Mouse (Mus musculus): Measurements from ENCODE around the gene Trim38.

Trim38 gene

DNA sequence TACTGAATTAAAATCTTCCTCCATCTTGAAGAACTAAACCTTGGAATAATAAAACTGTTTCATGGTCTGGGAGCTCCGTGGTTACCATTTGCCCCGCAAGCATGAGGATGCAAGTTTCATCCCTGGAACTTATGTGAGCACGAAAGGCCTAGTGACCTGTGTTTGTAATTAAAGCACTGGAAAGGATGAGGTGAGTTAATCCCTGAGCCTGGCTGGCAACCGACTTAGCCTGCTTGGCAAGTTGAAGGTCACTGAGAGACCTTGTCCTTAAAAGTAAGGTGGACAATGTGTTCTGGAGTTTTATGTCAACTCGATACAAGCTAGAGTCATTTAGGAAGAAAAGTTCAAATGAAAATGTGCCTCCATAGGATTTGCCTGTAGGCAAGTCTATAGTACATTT lies 65.1 kb downstream of the Trim38 start:
- no peak for DNase-seq (ENCODE audit: extremely low spot score, low spot score)

DNA sequence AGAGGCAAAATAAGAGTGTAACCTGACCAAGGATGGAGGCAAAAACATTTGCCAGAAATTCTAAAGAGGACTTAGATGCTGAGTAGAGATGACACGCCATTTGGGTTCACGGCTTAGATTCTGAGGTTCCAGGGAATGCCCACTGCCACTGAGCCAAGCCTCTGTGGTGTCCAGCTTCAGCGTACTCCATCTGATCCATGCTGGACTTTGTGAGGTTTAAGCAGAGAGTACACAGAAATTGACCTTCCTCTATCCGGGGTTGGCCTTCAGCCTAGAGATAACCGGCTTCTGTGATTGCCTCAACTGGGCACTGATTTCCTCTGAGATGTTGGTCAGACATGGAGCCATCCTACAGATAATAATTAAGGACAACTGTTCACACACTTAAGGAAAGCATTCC lies 66.9 kb downstream of the Trim38 start:
- no peak for DNase-seq (ENCODE audit: extremely low spot score, low spot score)

DNA sequence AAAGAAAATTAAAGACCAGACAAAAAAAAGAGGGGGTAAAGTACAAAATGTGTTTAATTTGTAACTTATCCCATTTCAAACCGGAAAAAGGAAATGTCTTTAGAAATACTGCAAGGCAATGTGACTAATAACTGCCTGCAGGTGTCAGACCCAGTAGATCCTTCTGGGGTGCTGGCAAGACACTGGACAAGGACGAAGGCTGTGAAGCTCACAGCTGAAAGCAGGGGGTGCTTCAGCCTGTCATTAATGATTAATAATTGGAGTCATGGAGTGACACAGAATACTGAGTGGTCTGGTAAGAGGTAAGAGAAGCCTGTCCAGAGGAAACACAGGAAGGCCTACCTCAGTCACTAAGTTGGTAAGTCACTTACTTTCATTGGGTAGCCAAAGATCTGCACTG lies 69.6 kb downstream of the Trim38 start, which contains the start of gene Slc17a3:
Gene Slc17a3 (plus strand): TSS at position 127 of the 400 bp plus-strand sequence.
- no peak for DNase-seq (ENCODE audit: extremely low spot score, low spot score)

Measured in neural tube, embryonic 10.5 days (tissue).